Mouse (Mus musculus) small intestine, adult 10 weeks (tissue): ENCODE results near the gene Mfsd11. TPM values are rescaled to one million over a fixed set of nuclear protein-coding genes. Genes with fewer than 3 reads are reported as not detected.

Experiments
- polyA plus RNA-seq: library from polyadenylated mRNA; stranded (reverse); fragments of 350-450 nt; fragmentation: Illumina TruSeq; extraction: RNeasy Lipid Tissue Mini Kit (QIAGEN cat#74804); gene quantifications from one replicate; pipeline ENCODE4 v1.2.3, GENCODE M21; 2014; ENCODE audit warnings: low replicate concordance

The Mfsd11 gene
- polyA plus RNA-seq: 24.8 TPM

DNA sequence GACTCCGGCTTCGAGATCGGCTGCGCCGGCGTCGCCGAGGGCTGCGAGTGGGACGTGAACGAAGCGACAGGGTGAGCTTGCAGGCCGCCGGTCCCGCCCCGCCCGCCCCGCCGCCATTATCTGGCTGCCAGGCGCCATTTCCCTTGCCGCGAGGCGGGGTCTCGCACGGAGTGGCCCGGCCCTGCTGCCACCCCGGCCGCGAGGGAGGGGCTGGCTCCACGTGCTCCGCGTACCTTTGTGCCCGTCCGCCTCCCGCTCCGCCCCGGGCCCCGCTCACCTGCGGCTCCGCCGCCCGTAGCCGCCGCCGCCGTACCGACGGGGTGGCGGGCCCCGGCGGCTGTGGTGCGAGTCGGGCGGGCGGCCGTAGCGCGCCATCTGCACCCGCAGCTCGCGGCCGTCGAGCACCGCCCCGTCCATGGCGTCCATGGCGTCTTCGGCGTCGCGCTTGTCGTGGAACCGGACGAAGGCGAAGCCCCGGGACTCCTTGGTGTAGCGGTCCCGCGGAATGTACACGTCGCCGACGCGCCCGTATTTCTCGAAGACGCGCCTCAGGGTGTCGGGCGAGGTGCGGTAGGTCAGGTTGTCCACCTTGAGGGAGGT is at the start of gene Mfsd11:
Gene Mfsd11 (plus strand): TSS at position 150 of the 600 bp plus-strand sequence.

DNA sequence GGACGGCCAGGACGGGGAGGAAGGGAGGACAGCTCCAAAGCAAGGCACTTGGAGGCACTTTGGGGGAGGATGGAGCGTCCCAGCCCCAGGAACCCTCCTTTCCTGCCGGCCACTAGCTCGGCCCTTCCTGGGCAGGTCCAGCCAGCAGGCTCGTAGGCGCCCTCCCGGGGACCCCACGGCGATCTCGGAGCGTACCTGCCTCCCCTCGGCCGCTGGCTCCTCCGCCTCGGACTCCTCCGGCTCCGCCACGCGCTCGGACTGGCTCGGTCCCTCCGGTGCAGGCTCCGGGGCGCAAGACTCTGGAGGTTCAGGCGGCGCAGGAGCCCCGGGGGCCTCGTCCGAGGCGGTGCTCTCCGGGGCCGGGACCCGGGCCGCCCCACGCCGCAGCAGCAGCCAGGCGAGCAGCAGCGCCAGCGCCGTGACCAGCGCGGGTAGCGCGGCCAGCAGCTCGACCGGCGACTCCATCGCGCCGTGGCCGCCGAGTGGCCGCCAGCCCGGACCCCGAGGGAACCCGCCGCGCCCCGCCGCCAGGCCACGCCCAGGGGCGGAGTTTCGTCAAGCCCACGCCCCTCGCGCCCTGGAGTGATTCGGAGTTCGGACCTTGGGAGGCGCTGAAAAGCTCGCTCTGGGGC is 24.6 kb upstream of the Mfsd11 start, which contains the start of gene Mxra7:
Gene Mxra7 (minus strand): TSS at position 513 of the 632 bp plus-strand sequence.

DNA sequence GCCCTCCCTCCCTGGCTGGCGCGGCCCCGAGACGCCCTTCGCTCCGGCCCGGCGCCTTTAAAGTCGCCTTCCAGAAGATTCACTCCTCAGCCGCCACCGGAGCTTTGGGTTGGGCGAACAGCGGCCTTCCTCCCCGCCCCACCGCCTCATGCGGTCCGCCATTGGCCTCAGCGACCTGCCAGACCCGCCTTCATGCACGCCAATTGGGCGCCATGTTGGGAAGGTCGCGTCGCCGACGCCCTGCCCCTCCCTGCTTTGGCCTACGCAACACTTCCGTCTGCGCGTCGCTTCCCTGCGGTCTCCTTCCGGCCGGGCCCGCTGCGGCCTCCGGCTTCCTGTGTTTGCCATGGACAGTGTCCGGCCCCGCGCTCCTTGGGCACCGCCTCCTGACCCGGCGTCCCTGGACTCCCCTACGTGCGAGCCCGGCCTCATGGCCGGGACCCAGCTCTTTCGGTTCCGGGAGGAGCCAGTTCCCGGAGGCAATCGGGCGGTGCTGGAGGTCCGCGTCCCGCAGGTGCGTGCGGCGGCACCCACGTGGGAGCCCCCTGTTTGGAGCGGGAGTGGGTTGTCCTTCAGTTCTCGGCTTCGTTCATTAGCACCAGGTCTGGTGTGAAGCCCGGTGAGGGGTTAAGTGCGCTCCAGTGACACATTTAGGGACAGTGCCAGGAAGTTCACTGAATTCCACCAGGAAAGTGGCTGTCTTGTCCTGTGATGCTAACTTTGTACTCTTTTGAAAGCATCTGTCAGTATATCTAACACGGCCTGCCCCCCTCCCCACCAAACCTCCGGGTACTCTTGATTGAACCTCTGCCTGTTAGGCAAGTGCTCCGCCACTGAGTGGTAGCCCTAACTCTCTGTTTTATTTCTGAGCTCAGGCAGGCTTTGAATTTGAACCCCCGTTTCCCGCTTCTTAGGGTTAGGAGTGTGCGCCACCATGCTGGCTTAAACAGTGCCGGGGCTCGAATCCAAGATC is 8.7 kb upstream of the Mfsd11 start, which contains the start of the genes Mettl23 and Jmjd6:
Gene Mettl23 (plus strand): TSS at position 18 of the 973 bp plus-strand sequence.
Gene Jmjd6 (minus strand): TSS at position 189 of the 973 bp plus-strand sequence.

DNA sequence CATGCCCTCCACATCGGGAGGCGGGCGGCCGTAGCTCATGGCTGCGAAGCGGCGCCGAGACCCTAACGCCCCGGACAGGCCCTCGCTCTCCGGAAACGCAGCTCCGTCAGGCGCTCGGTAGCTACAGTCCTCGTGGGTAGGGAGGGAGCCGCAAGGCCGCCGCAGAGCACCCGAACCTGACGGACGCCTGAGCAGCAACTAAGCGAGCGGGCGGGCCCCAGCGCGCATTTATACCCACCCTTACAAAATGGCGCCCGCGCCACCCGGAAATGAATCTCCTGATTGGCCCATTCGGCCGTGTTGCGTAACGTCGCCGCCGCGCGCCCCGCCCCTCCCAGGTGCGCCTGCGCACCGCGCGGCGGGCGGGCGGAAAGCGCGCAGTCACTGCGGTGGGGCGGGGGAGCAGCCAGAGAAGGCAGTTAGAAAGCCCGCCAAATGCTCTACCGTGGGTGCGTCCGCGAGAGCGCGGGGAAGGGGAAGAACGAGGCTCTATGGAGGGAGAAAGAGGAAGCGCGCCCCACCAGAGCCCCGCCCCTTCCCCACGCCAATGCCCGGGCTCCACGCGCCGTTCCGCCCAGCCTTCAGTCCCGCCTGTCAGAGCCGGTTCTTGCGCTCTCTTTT is 761 bp downstream of the Mfsd11 start, which contains the start of gene Srsf2:
Gene Srsf2 (minus strand): TSS at position 204 of the 621 bp plus-strand sequence.

DNA sequence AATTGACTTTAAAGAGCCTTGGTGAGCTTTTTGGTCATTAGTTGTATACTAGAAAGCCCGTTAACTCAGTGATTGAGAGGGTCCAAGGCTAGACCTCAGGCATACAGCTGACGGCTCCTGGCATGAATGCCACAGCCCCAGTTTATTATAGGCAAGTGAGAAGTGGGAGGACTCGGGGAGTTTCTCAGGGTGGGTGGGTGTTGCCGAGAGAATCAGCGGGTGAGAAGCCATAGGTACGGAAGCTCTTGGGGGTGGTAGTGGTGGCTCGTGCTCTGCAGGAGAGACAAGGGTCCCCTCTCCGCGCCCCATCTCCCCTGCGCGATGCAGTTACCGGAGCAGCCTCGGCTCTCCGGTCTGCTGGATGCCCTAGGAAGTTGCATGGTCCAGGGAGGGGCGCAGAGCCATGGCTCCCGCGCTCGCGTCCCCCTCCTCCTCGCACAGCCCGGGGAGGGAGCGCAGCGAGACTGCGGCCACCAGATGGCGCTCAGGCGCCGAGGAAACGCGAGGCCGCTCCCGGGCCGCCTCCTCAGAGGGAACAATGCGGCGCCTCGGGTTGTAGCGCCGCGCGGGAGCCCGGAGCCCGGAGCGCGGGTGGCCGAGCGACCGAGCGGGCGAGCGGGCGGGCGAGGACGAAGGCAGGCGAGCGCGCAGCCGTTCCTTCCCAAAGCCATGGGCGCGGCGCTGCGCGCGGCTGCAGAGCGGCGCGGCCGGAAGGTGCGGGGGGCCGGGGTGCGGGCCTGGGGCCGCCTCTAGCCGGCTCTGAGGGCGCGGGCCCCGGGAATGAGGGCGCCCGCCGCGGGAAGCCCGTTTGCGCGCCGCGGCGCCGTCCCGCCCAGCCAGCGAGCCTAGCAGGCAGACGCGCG is 66.3 kb downstream of the Mfsd11 start, which contains the start of gene Mgat5b:
Gene Mgat5b (plus strand): TSS at position 541 of the 863 bp plus-strand sequence.

Other genes starting within 250 kb of the Mfsd11 start
- not detected for gene Rhbdf2, start 225.4 kb upstream of the Mfsd11 start, polyA plus RNA-seq
- gene Prcd, start 198.9 kb upstream of the Mfsd11 start, polyA plus RNA-seq: not detected
- gene Cygb, start 198.1 kb upstream of the Mfsd11 start, polyA plus RNA-seq: 0.22 TPM
- gene St6galnac1, start 76.9 kb upstream of the Mfsd11 start, polyA plus RNA-seq: not detected
- gene Mxra7, start 24.4 kb upstream of the Mfsd11 start, polyA plus RNA-seq: 5.2 TPM
- gene Mettl23, start 9.2 kb upstream of the Mfsd11 start, polyA plus RNA-seq: 46.3 TPM
- 6.2 TPM for gene Jmjd6, start 9.0 kb upstream of the Mfsd11 start, polyA plus RNA-seq
- 683 TPM for gene Srsf2, start 654 bp downstream of the Mfsd11 start, polyA plus RNA-seq
- gene Mgat5b, start 66.4 kb downstream of the Mfsd11 start, polyA plus RNA-seq: not detected